Mouse (Mus musculus) forebrain, embryonic 12.5 days (tissue): ENCODE data around the gene Anxa5. TPM values are rescaled to one million over a fixed set of nuclear protein-coding genes. Genes with fewer than 3 reads are reported as not detected.

Source experiments
- ATAC-seq: fragments of 200-750 bp; cut with Nextera tagmentation; 2 replicates; pipeline ENCODE4 v1.8.0; 2017; ENCODE audit warnings: moderate TSS enrichment; ENCODE audit not compliant: low FRiP score
- H3K27ac ChIP-seq: fragments of 300-500 bp; sonication (generic); 2 replicates; pipeline ENCODE4 v1.5.1; 2016; ENCODE audit warnings: mild to moderate bottlenecking
- H3K27me3 ChIP-seq: fragments of 300-500 bp; sonication (generic); 2 replicates; pipeline ENCODE4 v1.6.1; 2016; ENCODE audit warnings: mild to moderate bottlenecking
- H3K36me3 ChIP-seq: fragments of 300-500 bp; sonication (generic); replicated peaks from 2 replicates; pipeline ENCODE4 v1.6.1; 2016; ENCODE audit warnings: mild to moderate bottlenecking
- H3K4me1 ChIP-seq: fragments of 300-500 bp; sonication (generic); 2 replicates; pipeline ENCODE4 v1.6.1; 2016
- H3K4me2 ChIP-seq: fragments of 300-500 bp; sonication (generic); 2 replicates; pipeline ENCODE4 v1.6.1; 2016; ENCODE audit warnings: mild to moderate bottlenecking, moderate library complexity
- H3K4me3 ChIP-seq: fragments of 300-500 bp; sonication (generic); replicated peaks from 2 replicates; pipeline ENCODE4 v1.5.1; 2016; ENCODE audit warnings: mild to moderate bottlenecking
- H3K9ac ChIP-seq: fragments of 300-500 bp; sonication (generic); 2 replicates; pipeline ENCODE4 v1.6.1; 2016; ENCODE audit warnings: mild to moderate bottlenecking
- H3K9me3 ChIP-seq: fragments of 300-500 bp; sonication (generic); 2 replicates; pipeline ENCODE4 v1.6.1; 2016
- WGBS: fragments of 180-500 bp; shearing (Covaris S2); methylation state at CpG from one replicate; pipeline ENCODE4 v1.1.7; 2016; 5-methylcytosine and 5-hydroxymethylcytosine counted together
- polyA plus RNA-seq: library from polyadenylated mRNA; unstranded; fragments of >200 nt; fragmentation: Nextera tagmentation; extraction: Ambion mirVana; gene quantifications from 2 replicates; pipeline ENCODE4 v1.2.1, GENCODE M21; 2016

Anxa5 gene
- polyA plus RNA-seq, 1 experiment from 2014 or later, result 75.3 TPM

GRCm38 (mm10) chr3:36498224-36498623 lies 22.5 kb upstream of the Anxa5 start:
- Histone ChIP-seq H3K4me3 (no peak overlapping the region), H3K27ac (no peak overlapping the region), H3K9me3 (no peaks in the 10 kb centered on the region), H3K36me3 (no peaks in the 10 kb centered on the region), H3K9ac (no peak overlapping the region), H3K4me1 (peaks cover 8% of the 10 kb centered on the region; the same call in 1 of the 2 replicates), H3K27me3 (peaks cover 4% of the 10 kb centered on the region; the same call in 1 of the 2 replicates), H3K4me2 (no peak overlapping the region)
- ATAC-seq, result no peak
- 93% methylated on average over 6 of the region's 6 CpGs for WGBS

- Histone ChIP-seq H3K27ac (no peak overlapping the region), H3K4me3 (no peak overlapping the region), H3K4me1 (peaks cover 8% of the 10 kb centered on the region; the same call in 1 of the 2 replicates), H3K4me2 (0 out of 2 replicates have a peak overlapping the region, but pooled peaks have one; percentile 19), H3K9ac (no peak overlapping the region), H3K27me3 (peaks cover 4% of the 10 kb centered on the region; the same call in 1 of the 2 replicates), H3K36me3 (no peaks in the 10 kb centered on the region), H3K9me3 (no peaks in the 10 kb centered on the region)
- ATAC-seq, result peak; percentile 48; the same call in 1 of the 2 replicates
- 16% methylated on average over 14 of the region's 14 CpGs for whole genome bisulfite sequencing
Observed at GRCm38 (mm10) chr3:36496746-36497145, 21.1 kb upstream of the Anxa5 start.

- 86% methylated on average over 9 of the region's 9 CpGs for WGBS
- no peaks in the 10 kb centered on the region for H3K9me3 ChIP-seq
- H3K4me3 ChIP-seq, result no peak overlapping the region
- H3K27me3 ChIP-seq, result 0 out of 2 replicates have a peak, but pooled peaks cover 4% of the 10 kb centered on the region
- ATAC-seq, result no peak
- no peak overlapping the region for H3K27ac ChIP-seq
- H3K9ac ChIP-seq, result no peak overlapping the region
- no peak overlapping the region for H3K4me2 ChIP-seq
- peaks cover 8% of the 10 kb centered on the region; the same call in 1 of the 2 replicates for H3K4me1 ChIP-seq
- H3K36me3 ChIP-seq, result no peaks in the 10 kb centered on the region
Observed at GRCm38 (mm10) chr3:36496273-36496672, 20.6 kb upstream of the Anxa5 start.

- Histone ChIP-seq H3K4me1 (peaks cover 8% of the 10 kb centered on the region; the same call in 1 of the 2 replicates), H3K9ac (no peak overlapping the region), H3K9me3 (no peaks in the 10 kb centered on the region), H3K36me3 (no peaks in the 10 kb centered on the region), H3K27me3 (0 out of 2 replicates have a peak, but pooled peaks cover 4% of the 10 kb centered on the region), H3K4me3 (no peak overlapping the region), H3K27ac (no peak overlapping the region), H3K4me2 (no peak overlapping the region)
- 8% methylated on average over 6 of the region's 6 CpGs for WGBS
- ATAC-seq, result peak; percentile 81
Observed at GRCm38 (mm10) chr3:36495436-36495835, 19.7 kb upstream of the Anxa5 start.

- no peak overlapping the region for H3K9ac ChIP-seq
- H3K27ac ChIP-seq, result no peak overlapping the region
- H3K9me3 ChIP-seq, result no peaks in the 10 kb centered on the region
- 82% methylated on average over 2 of the region's 2 CpGs for WGBS
- no peak overlapping the region for H3K4me2 ChIP-seq
- no peaks in the 10 kb centered on the region for H3K36me3 ChIP-seq
- no peak overlapping the region for H3K4me3 ChIP-seq
- 0 out of 2 replicates have a peak, but pooled peaks cover 4% of the 10 kb centered on the region for H3K27me3 ChIP-seq
- ATAC-seq, result no peak
- H3K4me1 ChIP-seq, result peaks cover 8% of the 10 kb centered on the region; the same call in 1 of the 2 replicates
Observed at GRCm38 (mm10) chr3:36494613-36495012, 18.9 kb upstream of the Anxa5 start.

- no peaks in the 10 kb centered on the region for H3K9me3 ChIP-seq
- H3K4me3 ChIP-seq, result no peak overlapping the region
- H3K27me3 ChIP-seq, result 0 out of 2 replicates have a peak, but pooled peaks cover 4% of the 10 kb centered on the region
- ATAC-seq, result no peak
- H3K4me1 ChIP-seq, result peaks cover 8% of the 10 kb centered on the region; the same call in 1 of the 2 replicates
- H3K9ac ChIP-seq, result no peak overlapping the region
- no peak overlapping the region for H3K27ac ChIP-seq
- no peak overlapping the region for H3K4me2 ChIP-seq
- H3K36me3 ChIP-seq, result no peaks in the 10 kb centered on the region
- WGBS, result 65% methylated on average over 6 of the region's 6 CpGs
Observed at GRCm38 (mm10) chr3:36493641-36494283, 18.1 kb upstream of the Anxa5 start.

- Histone ChIP-seq H3K4me3 (no peak overlapping the region), H3K4me1 (peaks cover 8% of the 10 kb centered on the region; the same call in 1 of the 2 replicates), H3K9me3 (no peaks in the 10 kb centered on the region), H3K27ac (no peak overlapping the region), H3K9ac (no peak overlapping the region), H3K36me3 (no peaks in the 10 kb centered on the region), H3K4me2 (no peak overlapping the region), H3K27me3 (0 out of 2 replicates have a peak, but pooled peaks cover 4% of the 10 kb centered on the region)
- 85% methylated on average over 9 of the region's 9 CpGs for WGBS
- no peak for ATAC-seq
Observed at GRCm38 (mm10) chr3:36492716-36493391, 17.2 kb upstream of the Anxa5 start.

GRCm38 (mm10) chr3:36491535-36491934 lies 15.8 kb upstream of the Anxa5 start:
- no peaks in the 10 kb centered on the region for H3K9me3 ChIP-seq

GRCm38 (mm10) chr3:36489590-36489910 lies 13.9 kb upstream of the Anxa5 start:
- H3K4me2 ChIP-seq, result no peak overlapping the region
- no peaks in the 10 kb centered on the region for H3K27me3 ChIP-seq
- no peak for ATAC-seq
- H3K27ac ChIP-seq, result no peak overlapping the region
- H3K36me3 ChIP-seq, result no peaks in the 10 kb centered on the region
- no peak overlapping the region for H3K9ac ChIP-seq
- H3K9me3 ChIP-seq, result no peaks in the 10 kb centered on the region
- 94% methylated on average over 1 of the region's 1 CpGs for WGBS
- H3K4me1 ChIP-seq, result 0 out of 2 replicates have a peak, but pooled peaks cover 3% of the 10 kb centered on the region
- H3K4me3 ChIP-seq, result no peak overlapping the region

More at GRCm38 (mm10) chr3:36491535-36491934, 15.8 kb upstream of the Anxa5 start:
- H3K4me3 ChIP-seq, result no peak overlapping the region
- 92% methylated on average over 5 of the region's 5 CpGs for WGBS
- no peak overlapping the region for H3K9ac ChIP-seq
- H3K4me2 ChIP-seq, result no peak overlapping the region
- no peak for ATAC-seq
- H3K27ac ChIP-seq, result no peak overlapping the region
- H3K27me3 ChIP-seq, result 0 out of 2 replicates have a peak, but pooled peaks cover 4% of the 10 kb centered on the region
- H3K36me3 ChIP-seq, result no peaks in the 10 kb centered on the region
- peaks cover 6% of the 10 kb centered on the region; the same call in 1 of the 2 replicates for H3K4me1 ChIP-seq

GRCm38 (mm10) chr3:36488899-36489589 lies 13.3 kb upstream of the Anxa5 start:
- Histone ChIP-seq H3K4me3 (no peak overlapping the region), H3K4me1 (0 out of 2 replicates have a peak, but pooled peaks cover 3% of the 10 kb centered on the region), H3K4me2 (no peak overlapping the region), H3K36me3 (no peaks in the 10 kb centered on the region), H3K27me3 (no peaks in the 10 kb centered on the region), H3K9ac (no peak overlapping the region), H3K27ac (no peak overlapping the region), H3K9me3 (no peaks in the 10 kb centered on the region)
- WGBS, result 90% methylated on average over 6 of the region's 6 CpGs
- no peak for ATAC-seq

GRCm38 (mm10) chr3:36488367-36488766 lies 12.7 kb upstream of the Anxa5 start:
- Histone ChIP-seq H3K9ac (no peak overlapping the region), H3K9me3 (no peaks in the 10 kb centered on the region), H3K4me3 (no peak overlapping the region), H3K4me1 (no peaks in the 10 kb centered on the region), H3K4me2 (no peak overlapping the region), H3K27ac (no peak overlapping the region), H3K36me3 (no peaks in the 10 kb centered on the region), H3K27me3 (no peaks in the 10 kb centered on the region)
- WGBS, result 71% methylated on average over 1 of the region's 1 CpGs
- no peak for ATAC-seq

- H3K36me3 ChIP-seq, result no peaks in the 10 kb centered on the region
- WGBS, result 87% methylated on average over 6 of the region's 6 CpGs
- no peaks in the 10 kb centered on the region for H3K27me3 ChIP-seq
- no peak overlapping the region for H3K4me3 ChIP-seq
- no peak overlapping the region for H3K4me2 ChIP-seq
- peaks cover 11% of the 10 kb centered on the region for H3K4me1 ChIP-seq
- ATAC-seq, result no peak
- H3K9ac ChIP-seq, result no peak overlapping the region
- no peak overlapping the region for H3K27ac ChIP-seq
- no peaks in the 10 kb centered on the region for H3K9me3 ChIP-seq
Observed at GRCm38 (mm10) chr3:36486881-36487280, 11.2 kb upstream of the Anxa5 start.
